Mouse (Mus musculus) lung, postnatal 0 days (tissue): Measurements from ENCODE around the gene Fam89b. TPM values are rescaled to one million over a fixed set of nuclear protein-coding genes. Genes with fewer than 3 reads are reported as not detected.
A peak's percentile ranks its signal among the peaks of the same experiment; 100 is the strongest.

Experiments used
- ATAC-seq: fragments of 200-750 bp; cut with Nextera tagmentation; 2 replicates; pipeline ENCODE4 v1.8.0; 2017; ENCODE audit warnings: moderate library complexity
- DNase-seq: peaks from one replicate; pipeline ENCODE4 v3.0.0-alpha.2; 2016; ENCODE audit warnings: low spot score
- H3K27ac ChIP-seq: fragments of 300-500 bp; sonication (generic); 2 replicates; pipeline ENCODE4 v1.5.1; 2014; ENCODE audit warnings: antibody characterized with exemption, mild to moderate bottlenecking, low read length, mixed read lengths
- H3K27me3 ChIP-seq: fragments of 300-500 bp; sonication (generic); replicated peaks from 2 replicates; pipeline ENCODE4 v1.6.1; 2014; ENCODE audit warnings: low read length, mixed read lengths; ENCODE audit not compliant: insufficient read depth
- H3K36me3 ChIP-seq: fragments of 300-500 bp; sonication (generic); 2 replicates; pipeline ENCODE4 v1.6.1; 2014; ENCODE audit warnings: low read length, mixed read lengths; ENCODE audit not compliant: insufficient read depth
- H3K4me1 ChIP-seq: fragments of 300-500 bp; sonication (generic); 2 replicates; pipeline ENCODE4 v1.6.1; 2014; ENCODE audit warnings: antibody characterized with exemption, low read depth, low read length, mixed read lengths; ENCODE audit not compliant: insufficient read depth
- H3K4me2 ChIP-seq: fragments of 300-500 bp; sonication (generic); replicated peaks from 2 replicates; pipeline ENCODE4 v1.6.1; 2014; ENCODE audit warnings: low read depth, mild to moderate bottlenecking, low read length, moderate library complexity, mixed read lengths
- H3K4me3 ChIP-seq: fragments of 300-500 bp; sonication (generic); 2 replicates; pipeline ENCODE4 v1.5.1; 2014; ENCODE audit warnings: low read depth, low read length
- H3K9ac ChIP-seq: fragments of 300-500 bp; sonication (generic); replicated peaks from 2 replicates; pipeline ENCODE4 v1.6.1; 2014; ENCODE audit warnings: low read depth, mild to moderate bottlenecking
- H3K9me3 ChIP-seq: fragments of 300-500 bp; sonication (generic); 2 replicates; pipeline ENCODE4 v1.6.1; 2016; ENCODE audit warnings: low read length, mixed read lengths
- CTCF ChIP-seq: IDR thresholded peaks from 2 replicates; pipeline ENCODE4 v1.5.1; 2016; ENCODE audit warnings: antibody characterized with exemption, mild to moderate bottlenecking
- EP300 ChIP-seq: IDR thresholded peaks from 2 replicates; pipeline ENCODE4 v1.6.1; 2016; ENCODE audit warnings: antibody characterized with exemption, mild to moderate bottlenecking, control low read depth
- WGBS: fragments of 180-500 bp; shearing (Covaris S2); extraction: QIAGEN DNeasy Blood & Tissue Kit; methylation state at CpG from one replicate; pipeline ENCODE4 v1.1.7; 2014; 5-methylcytosine and 5-hydroxymethylcytosine counted together
- polyA plus RNA-seq: library from polyadenylated mRNA; unstranded; fragments of >200 nt; fragmentation: Nextera tagmentation; extraction: Ambion mirVana; gene quantifications from 2 replicates; pipeline ENCODE4 v1.2.1, GENCODE M21; 2015

The Fam89b gene
- polyA plus RNA-seq, 1 experiment from 2014 or later = 126 TPM

DNA sequence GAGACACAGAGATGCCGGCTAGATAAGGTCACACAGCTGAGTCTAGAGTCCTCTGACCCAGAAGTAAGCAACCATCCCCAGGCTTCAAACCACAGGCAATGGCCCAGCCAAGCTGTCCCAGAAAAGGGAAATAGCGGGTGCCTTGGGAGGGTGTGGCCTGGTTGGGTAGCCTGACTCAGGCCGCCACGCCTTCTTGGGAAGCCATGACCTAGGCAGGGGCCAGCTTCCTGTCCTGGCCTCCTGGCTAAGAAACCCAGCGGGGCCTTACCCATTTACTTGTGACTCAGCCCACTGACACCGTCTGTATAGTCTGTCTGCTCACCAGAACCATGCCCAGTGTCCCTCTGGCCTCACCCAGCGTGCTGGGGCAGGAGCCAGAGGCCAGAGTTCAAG, 4.9 kb downstream of the Fam89b start:
- no peak for TF ChIP-seq CTCF
- no peak for TF ChIP-seq EP300
- peak overlapping the region; percentile 66 for H3K9ac ChIP-seq
- H3K36me3 ChIP-seq = peaks cover 16% of the 10 kb centered on the region; the same call in 1 of the 2 replicates
- DNase-seq (peak; percentile 88), ATAC-seq (peak; percentile 62)
- H3K4me3 ChIP-seq = peak overlapping the region; percentile 56
- no peaks in the 10 kb centered on the region for H3K27me3 ChIP-seq
- H3K27ac ChIP-seq = peak overlapping the region; percentile 84
- no peaks in the 10 kb centered on the region for H3K9me3 ChIP-seq
- 36% methylated on average over 7 of the region's 7 CpGs for WGBS
- peak overlapping the region; percentile 71 for H3K4me2 ChIP-seq
- peaks cover 36% of the 10 kb centered on the region for H3K4me1 ChIP-seq

DNA sequence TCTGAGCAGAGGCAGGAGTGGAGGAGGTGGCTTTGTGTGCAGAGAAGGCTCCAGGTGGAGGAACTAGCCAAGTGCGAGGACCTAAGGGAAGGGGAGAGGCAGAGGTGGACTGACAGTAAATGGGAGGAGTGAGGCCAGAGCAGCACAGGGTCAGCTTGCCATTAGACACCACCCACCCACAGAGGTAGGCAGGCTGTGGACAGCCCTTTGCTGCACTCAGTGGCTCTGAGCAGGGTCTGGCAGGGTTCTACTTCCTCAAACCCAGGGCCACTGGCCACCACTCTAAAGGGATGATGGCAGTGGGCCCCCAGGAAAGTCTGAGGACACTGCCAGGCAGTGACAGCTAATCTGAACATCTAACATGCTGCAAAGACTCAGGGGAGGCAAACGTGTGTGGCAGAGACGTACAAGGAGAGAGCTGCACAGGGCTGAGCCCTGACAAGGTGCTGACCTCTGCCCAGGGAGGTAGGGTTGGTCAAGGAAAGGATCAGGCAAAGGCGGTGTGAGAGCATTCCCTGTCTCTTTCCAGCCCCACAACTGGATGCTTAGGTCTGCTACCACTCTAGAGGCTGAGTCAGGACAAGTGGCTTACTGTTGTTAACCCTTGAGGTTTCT, 5.4 kb downstream of the Fam89b start:
- peaks cover 20% of the 10 kb centered on the region; the same call in 1 of the 2 replicates for H3K36me3 ChIP-seq
- WGBS = 54% methylated on average over 4 of the region's 4 CpGs
- no peak for ATAC-seq
- no peaks in the 10 kb centered on the region for H3K27me3 ChIP-seq
- peak overlapping the region; percentile 64; the same call in 1 of the 2 replicates for H3K27ac ChIP-seq
- H3K9ac ChIP-seq = 0 out of 2 replicates have a peak overlapping the region, but pooled peaks have one; percentile 1
- peaks cover 36% of the 10 kb centered on the region for H3K4me1 ChIP-seq
- H3K9me3 ChIP-seq = no peaks in the 10 kb centered on the region
- peak overlapping the region; percentile 56 for H3K4me3 ChIP-seq
- H3K4me2 ChIP-seq = peak overlapping the region; percentile 71
- no peak for DNase-seq
- TF ChIP-seq EP300 = no peak
- no peak for TF ChIP-seq CTCF

DNA sequence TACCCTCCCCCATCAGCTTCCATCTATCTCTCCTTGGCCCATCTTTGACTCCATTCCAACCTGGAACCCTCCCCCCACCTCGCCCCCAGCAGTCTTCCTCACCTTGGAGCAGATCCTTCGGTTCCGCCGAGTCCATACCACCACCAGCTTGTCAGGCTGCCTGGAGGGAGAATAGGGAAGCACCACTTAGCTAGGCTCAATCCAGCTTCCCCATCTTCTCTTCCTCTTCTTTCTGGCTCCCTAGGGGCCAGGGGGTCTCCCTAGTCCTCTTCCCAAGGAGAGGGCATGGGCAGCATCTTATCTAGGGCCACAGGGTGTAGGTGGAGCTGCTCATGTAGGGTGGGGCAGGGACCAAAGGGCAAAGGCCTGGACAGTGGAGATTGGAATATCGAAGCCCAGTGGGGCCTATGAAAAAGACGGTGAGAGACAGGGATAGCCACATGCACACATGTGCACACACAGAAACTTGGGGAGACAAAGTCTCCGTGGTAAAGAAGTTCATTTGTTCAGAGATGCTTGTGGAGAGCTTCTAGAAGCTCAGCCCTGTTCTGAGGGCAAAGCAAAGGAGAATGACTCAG, 6.5 kb downstream of the Fam89b start:
- 85% methylated on average over 7 of the region's 7 CpGs for WGBS
- Histone ChIP-seq H3K36me3 (peaks cover 20% of the 10 kb centered on the region; the same call in 1 of the 2 replicates), H3K27ac (no peak overlapping the region)

DNA sequence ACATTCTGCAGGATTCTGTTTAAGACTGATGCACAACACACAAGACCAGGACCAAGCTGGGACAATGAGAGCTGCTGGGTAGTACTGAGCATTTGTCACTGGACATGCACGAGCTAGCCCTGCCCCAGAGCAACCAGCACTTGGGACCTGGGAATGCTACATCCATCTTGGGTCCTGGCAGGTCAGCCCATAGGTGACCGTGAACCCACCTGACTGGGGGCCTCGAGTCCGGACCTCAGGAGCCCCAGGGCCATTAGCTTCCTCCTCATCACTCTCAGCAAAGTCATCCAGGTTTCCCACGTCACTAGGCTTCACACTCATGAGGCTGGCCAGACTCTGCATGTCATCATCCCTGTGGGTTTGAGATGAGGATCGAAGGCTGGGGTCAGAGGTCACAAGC, 8.2 kb downstream of the Fam89b start:
- 85% methylated on average over 6 of the region's 6 CpGs for WGBS
- peaks cover 20% of the 10 kb centered on the region; the same call in 1 of the 2 replicates for H3K36me3 ChIP-seq
- no peak overlapping the region for H3K4me3 ChIP-seq
- peaks cover 15% of the 10 kb centered on the region for H3K4me1 ChIP-seq
- H3K9me3 ChIP-seq = no peaks in the 10 kb centered on the region
- H3K27ac ChIP-seq = no peak overlapping the region
- ATAC-seq (no peak), DNase-seq (no peak)
- no peak overlapping the region for H3K9ac ChIP-seq
- H3K4me2 ChIP-seq = no peak overlapping the region
- no peaks in the 10 kb centered on the region for H3K27me3 ChIP-seq
- TF ChIP-seq EP300 = no peak
- TF ChIP-seq CTCF = no peak

More for the DNA sequence above, 6.5 kb downstream of the Fam89b start:
- ATAC-seq (no peak), DNase-seq (no peak)
- TF ChIP-seq EP300 (no peak), CTCF (no peak)
- Histone ChIP-seq H3K27me3 (no peaks in the 10 kb centered on the region), H3K9me3 (no peaks in the 10 kb centered on the region), H3K4me2 (no peak overlapping the region), H3K4me1 (peaks cover 27% of the 10 kb centered on the region), H3K9ac (no peak overlapping the region), H3K4me3 (no peak overlapping the region)

DNA sequence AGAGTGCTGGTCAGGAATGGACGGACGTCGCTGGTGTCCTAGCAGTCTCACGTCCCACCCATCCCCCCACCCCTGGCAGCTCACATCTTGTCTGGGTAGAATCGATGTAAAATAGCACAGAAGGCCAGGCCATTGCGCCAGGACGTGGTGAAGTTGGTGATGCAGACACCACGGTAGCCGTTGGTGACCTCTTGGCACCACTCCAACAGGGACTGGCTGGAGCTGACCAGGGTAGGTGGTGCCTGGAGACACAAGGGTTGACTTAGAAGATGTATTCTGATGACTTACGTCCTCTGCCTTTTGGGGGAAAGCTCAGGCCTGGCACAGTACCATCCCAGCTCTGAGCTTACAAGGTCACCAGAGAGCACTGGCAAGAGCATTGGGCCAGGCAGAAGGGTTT, 12.5 kb downstream of the Fam89b start:
- TF ChIP-seq EP300 = no peak
- no peak for TF ChIP-seq CTCF
- no peaks in the 10 kb centered on the region for H3K27me3 ChIP-seq
- DNase-seq = no peak
- H3K4me2 ChIP-seq = no peak overlapping the region
- peaks cover 8% of the 10 kb centered on the region for H3K4me1 ChIP-seq
- peaks cover 20% of the 10 kb centered on the region; the same call in 1 of the 2 replicates for H3K36me3 ChIP-seq
- no peak overlapping the region for H3K9ac ChIP-seq
- no peaks in the 10 kb centered on the region for H3K9me3 ChIP-seq
- 52% methylated on average over 10 of the region's 10 CpGs for WGBS
- no peak overlapping the region for H3K27ac ChIP-seq
- H3K4me3 ChIP-seq = no peak overlapping the region
- ATAC-seq = no peak

DNA sequence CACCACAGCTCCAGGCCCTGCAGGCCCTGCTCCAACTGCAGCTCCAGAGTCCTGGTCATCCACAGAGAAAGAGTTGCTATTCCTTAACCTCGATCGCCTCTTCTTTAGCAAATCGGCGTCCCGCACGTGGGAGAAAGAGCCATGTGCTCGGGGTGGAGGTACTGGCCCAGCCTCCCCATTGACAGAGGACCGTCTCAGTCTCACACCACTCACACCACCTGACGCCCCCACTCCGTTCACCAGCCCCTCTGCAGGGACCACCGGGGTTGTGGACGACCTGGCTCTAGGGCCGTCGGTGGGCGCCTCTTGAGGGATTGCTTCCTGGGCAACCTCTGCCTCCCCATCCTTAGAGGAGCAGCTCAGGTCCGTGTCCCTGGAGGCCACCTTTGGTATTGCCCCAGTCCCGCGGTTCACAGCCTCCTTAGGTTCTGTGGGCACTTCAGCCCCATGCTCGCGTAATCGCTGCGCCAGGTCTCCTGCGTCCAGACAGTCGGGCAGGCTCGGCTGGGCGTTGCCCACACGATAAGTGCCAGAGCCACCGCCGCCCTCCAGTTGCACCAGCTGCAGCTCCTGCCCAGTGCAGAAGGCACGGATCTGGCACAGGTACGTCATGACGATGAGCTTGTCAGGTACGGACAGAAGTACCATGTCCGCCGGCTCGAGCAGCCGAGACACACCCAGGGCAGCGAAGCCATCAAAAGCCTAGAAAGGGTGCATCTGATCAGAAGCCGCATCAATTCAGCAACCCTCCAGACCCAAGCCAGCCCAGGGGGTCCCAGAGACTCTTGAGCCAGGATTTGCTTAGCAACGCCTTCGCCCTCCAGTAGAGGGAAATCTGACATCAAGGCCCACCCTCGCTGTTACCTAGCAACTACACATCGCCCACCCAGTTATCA, 13.4 kb downstream of the Fam89b start:
- Histone ChIP-seq H3K9ac (no peak overlapping the region), H3K9me3 (no peaks in the 10 kb centered on the region), H3K4me3 (no peak overlapping the region), H3K4me1 (peaks cover 8% of the 10 kb centered on the region), H3K27ac (no peak overlapping the region), H3K36me3 (peaks cover 16% of the 10 kb centered on the region; the same call in 1 of the 2 replicates), H3K4me2 (peak overlapping the region; percentile 3; the same call in 1 of the 2 replicates), H3K27me3 (no peaks in the 10 kb centered on the region)
- peak; percentile 82 for ATAC-seq
- TF ChIP-seq CTCF (peak; percentile 63), EP300 (no peak)
- 35% methylated on average over 43 of the region's 43 CpGs for WGBS
- peak; percentile 83 for DNase-seq
